Mouse (Mus musculus) CH12.LX (cell line): ENCODE measurements around the gene Chrm3.

Source experiments
- CTCF ChIP-seq, 2 experiments: IDR thresholded peaks in 1 of 2; conservative IDR thresholded peaks in 1 of 2; 2 replicates each; pipeline ENCODE4 v1.5.1; 2011 to 2012; ENCODE audit warnings: low read depth in 2 of 2, low read length in 2 of 2, improper control_type of control experiment in 1 of 2, inconsistent platforms in 1 of 2, mild to moderate bottlenecking in 1 of 2, moderate library complexity in 1 of 2
- E2F4 ChIP-seq: IDR thresholded peaks from 2 replicates; pipeline ENCODE4 v1.6.1; 2011; ENCODE audit warnings: low read depth, low read length, improper control_type of control experiment; ENCODE audit not compliant: insufficient replicate concordance
- EP300 ChIP-seq: IDR thresholded peaks from 2 replicates; pipeline ENCODE4 v1.6.1; 2011; ENCODE audit warnings: low read length, improper control_type of control experiment
- ETS1 ChIP-seq: conservative IDR thresholded peaks from 2 replicates; pipeline ENCODE4 v1.6.1; 2012; ENCODE audit warnings: low read depth, mild to moderate bottlenecking, inconsistent platforms, low read length, improper control_type of control experiment, moderate library complexity
- JUND ChIP-seq: conservative IDR thresholded peaks from 2 replicates; pipeline ENCODE4 v1.6.1; 2011; ENCODE audit warnings: low read depth, low read length, improper control_type of control experiment
- KAT2A ChIP-seq: IDR thresholded peaks from 2 replicates; pipeline ENCODE4 v1.6.1; 2012; ENCODE audit warnings: low read length, improper control_type of control experiment, inconsistent platforms; ENCODE audit not compliant: insufficient replicate concordance
- MXI1 ChIP-seq: IDR thresholded peaks from 2 replicates; pipeline ENCODE4 v1.6.1; 2011; ENCODE audit warnings: mild to moderate bottlenecking, low read depth, low read length, improper control_type of control experiment
- MYC ChIP-seq: IDR thresholded peaks from 2 replicates; pipeline ENCODE4 v1.6.1; 2011; ENCODE audit warnings: low read depth, mild to moderate bottlenecking, improper control_type of control experiment, low read length
- POLR2A ChIP-seq: IDR thresholded peaks from 2 replicates; pipeline ENCODE4 v1.6.1; 2011; ENCODE audit warnings: low read depth, mild to moderate bottlenecking, improper control_type of control experiment, low read length
- SMC3 ChIP-seq: IDR thresholded peaks from 2 replicates; pipeline ENCODE4 v1.6.1; 2011; ENCODE audit warnings: low read depth, low read length, improper control_type of control experiment
- TCF12 ChIP-seq: IDR thresholded peaks from 2 replicates; pipeline ENCODE4 v1.6.1; 2014; ENCODE audit warnings: low read depth, mild to moderate bottlenecking, inconsistent platforms, low read length, improper control_type of control experiment
- USF1 ChIP-seq: IDR thresholded peaks from 2 replicates; pipeline ENCODE4 v1.6.1; 2014; ENCODE audit warnings: low read depth, mild to moderate bottlenecking, inconsistent platforms, low read length, improper control_type of control experiment
- ZC3H11A ChIP-seq: IDR thresholded peaks from 2 replicates; pipeline ENCODE4 v1.6.1; 2012; ENCODE audit warnings: low read depth, mild to moderate bottlenecking, inconsistent platforms, low read length, improper control_type of control experiment
- ZMIZ1 ChIP-seq: IDR thresholded peaks from 2 replicates; pipeline ENCODE4 v1.6.1; 2012; ENCODE audit warnings: low read depth, mild to moderate bottlenecking, inconsistent platforms, low read length, improper control_type of control experiment

DNA sequence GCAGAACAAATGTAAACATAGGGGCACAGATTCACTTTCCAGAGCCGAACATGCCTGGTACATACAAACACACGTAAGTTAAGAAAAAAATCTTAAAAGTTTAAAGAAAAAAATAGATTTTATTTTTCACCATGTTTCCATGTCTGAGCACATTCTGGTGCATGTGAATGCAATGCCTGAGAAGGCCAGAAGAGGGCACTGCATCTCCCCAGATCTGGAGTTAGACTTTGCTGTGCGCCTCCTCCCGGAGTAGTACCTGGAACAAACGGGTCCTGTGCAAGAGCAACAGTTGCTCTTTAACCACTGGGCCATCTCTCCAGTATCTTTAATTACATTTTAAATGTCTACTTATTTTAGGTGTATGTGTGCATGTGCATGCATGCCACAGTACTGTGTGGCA is 534.4 kb downstream of the Chrm3 start:
- TF ChIP-seq POLR2A (no peak), TCF12 (no peak), CTCF (conservative IDR thresholded peaks at IDR 0.05 in 1 of 2, IDR thresholded peaks at IDR 0.05 in 1 of 2; ENCODE audit: low read depth in 2 of 2, low read length in 2 of 2) (peak; percentile 92 to 95), EP300 (no peak), MXI1 (no peak), USF1 (no peak), MYC (0 out of 2 replicates have a peak, but pooled peaks have one; percentile 34), ETS1 (no peak), ZMIZ1 (no peak), E2F4 (no peak), KAT2A (no peak), JUND (no peak), ZC3H11A (no peak), SMC3 (peak; percentile 75)
